Mouse (Mus musculus) right cerebral cortex, postnatal 36 days (tissue): ENCODE data around the gene Hist2h3c1.
"Not testable (repeated sequence)": the region's sequence is repeated elsewhere in the genome, so short reads cannot be mapped to it uniquely, and the experiment has no call there.

ENCODE experiments used
- DNase-seq, 2 experiments: peaks; one replicate each; pipeline ENCODE4 v3.0.0; 2022; ENCODE audit warnings: low spot score in 2 of 2, mixed read lengths in 1 of 2

Gene Hist2h3c1

GRCm38 (mm10) chr3:96246427-96246856 is at the start of gene Hist2h3c1:
TSS of gene Hist2h3c1 (plus strand) at chr3:96246685.
- not testable (repeated sequence) for DNase-seq

DNA sequence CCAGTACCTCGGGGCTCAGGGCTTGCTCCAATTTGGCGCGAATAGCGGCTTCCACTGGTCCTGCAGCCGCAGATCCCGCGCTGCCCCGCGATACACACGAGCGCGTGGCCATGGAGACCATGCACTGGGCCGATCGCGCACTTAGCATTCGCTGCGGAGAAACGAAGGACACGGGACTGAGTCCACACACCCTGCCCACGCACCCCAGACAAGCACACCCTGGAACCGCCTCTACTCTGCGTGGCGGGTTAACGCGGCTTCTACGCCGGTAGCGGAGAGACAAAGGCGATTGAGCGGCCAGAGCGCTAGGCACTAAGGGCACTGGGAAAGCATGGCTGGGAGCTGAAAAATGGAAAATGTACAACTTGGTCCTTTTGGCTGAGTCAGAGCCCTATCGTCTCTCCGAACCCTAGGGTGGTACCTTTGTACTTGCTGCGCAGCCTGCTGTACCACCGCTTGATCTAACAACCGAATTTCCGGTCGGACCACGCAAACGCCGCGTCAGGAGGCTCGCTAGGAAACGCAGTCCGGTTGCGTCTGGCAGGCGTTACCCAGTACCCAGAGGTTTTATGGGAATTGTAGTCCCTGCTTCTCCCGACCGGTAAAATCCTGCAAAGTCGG is 49.2 kb upstream of the Hist2h3c1 start:
- DNase-seq, result peak; percentile 92 to 94

DNA sequence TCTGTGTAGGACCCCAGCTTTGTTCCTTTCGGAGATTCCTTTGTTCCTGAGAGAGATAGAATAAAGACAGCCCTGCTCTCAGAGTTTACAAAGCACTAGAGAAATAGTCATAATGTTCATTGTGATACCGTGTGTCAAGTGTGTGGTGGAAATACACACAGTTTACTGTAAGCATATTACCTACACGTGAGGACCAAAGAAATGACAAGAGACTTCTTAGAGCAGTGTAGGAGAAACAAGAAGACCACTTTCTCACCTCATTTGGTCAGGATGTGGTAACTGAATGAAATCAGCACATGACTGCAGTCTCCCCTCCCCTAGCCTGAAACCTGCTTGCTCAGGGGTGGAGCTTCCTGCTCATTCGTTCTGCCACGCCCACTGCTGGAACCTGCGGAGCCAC is 48.3 kb upstream of the Hist2h3c1 start:
- DNase-seq, result no peak

DNA sequence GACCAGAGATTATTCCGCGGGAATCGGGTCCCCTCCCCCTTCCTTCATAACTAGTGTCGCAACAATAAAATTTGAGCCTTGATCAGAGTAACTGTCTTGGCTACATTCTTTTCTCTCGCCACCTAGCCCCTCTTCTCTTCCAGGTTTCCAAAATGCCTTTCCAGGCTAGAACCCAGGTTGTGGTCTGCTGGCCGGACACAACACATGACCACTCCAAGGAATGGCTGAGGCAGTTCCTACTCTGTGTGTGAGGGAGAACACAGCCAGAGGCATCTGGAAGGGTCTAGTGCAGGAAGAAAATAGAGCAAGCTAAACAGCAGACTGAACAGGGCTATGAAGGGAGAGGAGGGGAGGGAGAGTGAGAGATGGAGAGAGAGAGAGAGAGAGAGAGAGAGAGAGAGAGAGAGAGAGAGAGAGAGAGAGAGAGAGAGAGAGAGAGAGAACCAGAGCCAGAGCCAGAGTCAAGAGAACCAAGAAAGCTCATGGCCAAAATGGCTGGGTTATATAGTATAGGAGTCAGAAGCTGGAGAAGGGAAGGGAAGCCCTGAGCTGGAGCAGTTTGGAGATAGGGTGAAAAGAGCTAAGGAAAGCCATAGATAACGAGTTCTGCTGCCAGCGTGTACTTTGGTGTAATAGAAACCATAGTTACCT is 47.8 kb upstream of the Hist2h3c1 start:
- DNase-seq, result not testable (repeated sequence)

DNA sequence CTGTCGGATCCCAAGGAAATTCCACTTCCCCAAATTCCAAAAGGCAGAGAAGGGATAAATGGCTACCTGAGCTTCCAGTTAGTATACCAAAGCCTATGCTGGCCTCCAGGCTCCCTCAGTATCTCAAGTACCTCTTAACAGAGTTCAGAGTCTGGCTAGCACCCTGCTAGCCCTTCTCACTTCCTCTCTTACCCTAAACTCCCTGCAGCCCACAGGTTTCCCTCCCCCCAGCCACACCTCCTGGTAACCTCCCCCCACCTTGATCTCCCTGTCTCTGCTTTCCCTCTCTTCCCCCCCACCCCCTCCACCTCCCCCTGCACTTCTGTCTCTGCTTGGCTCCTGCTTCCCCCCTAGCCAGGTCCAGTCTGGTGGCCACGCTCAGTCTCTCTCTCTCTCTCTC is 46.8 kb upstream of the Hist2h3c1 start:
- no peak for DNase-seq

DNA sequence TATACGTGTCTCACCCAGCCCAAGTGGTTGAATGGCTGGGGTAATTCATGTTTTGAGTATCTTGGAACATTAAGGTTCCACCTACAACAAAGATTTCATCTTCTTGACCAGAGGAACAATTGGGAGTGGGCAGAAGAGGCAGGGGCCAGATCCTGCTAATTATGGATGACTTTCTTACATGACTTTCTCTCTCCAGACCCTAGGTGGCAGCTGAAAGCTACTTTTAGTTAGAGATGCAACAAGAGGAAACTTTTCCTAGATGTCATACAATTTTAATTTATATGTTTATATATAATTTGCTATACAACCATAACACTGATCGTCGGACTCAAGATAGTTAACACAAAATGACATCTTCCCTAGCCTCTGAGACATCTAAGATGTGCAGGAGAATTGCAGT is 38.7 kb upstream of the Hist2h3c1 start:
- DNase-seq, result no peak

GRCm38 (mm10) chr3:96209242-96209641 is 37.2 kb upstream of the Hist2h3c1 start:
- no peak for DNase-seq

DNA sequence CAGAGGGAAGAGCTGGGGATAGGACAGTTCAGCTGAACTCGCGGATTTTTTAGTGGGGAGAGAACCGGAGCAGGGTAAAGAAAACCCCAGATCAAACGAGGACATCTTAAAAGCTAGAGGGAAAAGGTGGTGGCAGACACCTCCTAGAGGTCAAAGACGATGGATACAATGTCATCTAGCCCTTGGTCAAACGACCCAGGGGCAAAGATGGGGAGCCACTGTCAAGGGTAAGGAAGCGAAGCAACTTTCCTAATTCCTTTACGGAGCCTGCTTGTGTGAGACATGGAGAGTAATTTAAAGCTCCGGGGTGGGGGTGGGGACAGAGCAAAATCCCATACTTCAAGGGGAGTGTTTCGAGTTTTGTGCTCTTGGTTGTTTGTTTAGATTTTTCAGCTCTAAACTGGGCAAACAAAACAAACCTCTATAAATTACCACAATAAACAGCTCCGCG is 27.3 kb upstream of the Hist2h3c1 start:
- DNase-seq, result no peak

GRCm38 (mm10) chr3:96219661-96220130 is 26.8 kb upstream of the Hist2h3c1 start, which contains the start of the genes Bola1 and Hist2h2ab:
TSS of gene Bola1 (minus strand) at chr3:96219709.
TSS of gene Hist2h2ab (plus strand) at chr3:96219865.
- peak; percentile 68 to 79 for DNase-seq

GRCm38 (mm10) chr3:96220131-96220764 is 26.2 kb upstream of the Hist2h3c1 start:
- not testable (repeated sequence) for DNase-seq

DNA sequence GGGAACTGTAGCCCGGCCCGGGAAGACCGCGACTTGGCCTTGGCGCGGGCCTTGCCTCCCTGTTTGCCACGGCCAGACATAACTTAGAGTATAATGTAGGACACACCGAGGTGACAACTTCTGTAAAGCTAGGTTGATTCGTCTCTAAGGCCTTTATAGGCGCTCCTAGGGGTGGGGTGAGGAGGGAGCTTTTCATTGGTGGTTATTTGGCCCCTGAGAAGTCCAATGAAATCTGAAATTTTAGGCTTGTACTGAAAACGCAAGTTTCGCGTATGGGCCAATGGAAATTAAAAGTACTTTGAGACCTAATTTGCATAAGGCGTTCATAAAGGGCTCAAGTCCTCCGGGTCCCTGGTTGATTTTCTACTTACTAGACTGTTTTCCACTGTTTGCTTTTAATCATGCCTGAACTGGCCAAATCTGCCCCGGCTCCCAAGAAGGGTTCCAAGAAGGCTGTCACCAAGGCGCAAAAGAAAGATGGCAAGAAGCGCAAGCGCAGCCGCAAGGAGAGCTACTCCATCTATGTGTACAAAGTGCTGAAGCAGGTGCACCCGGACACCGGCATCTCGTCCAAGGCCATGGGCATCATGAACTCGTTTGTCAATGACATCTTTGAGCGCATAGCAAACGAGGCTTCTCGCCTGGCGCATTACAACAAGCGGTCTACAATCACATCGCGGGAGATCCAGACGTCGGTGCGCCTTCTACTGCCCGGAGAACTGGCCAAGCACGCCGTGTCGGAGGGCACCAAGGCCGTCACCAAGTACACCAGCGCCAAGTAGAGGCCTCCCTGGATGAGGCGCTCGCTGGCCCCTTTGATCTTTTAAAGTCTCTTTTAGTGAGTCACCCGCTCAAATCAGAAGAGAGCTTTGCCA is 25.5 kb upstream of the Hist2h3c1 start, which contains the start of the genes Hist2h2ac and Hist2h2be:
Hist2h2ac (minus strand) TSS at position 116 of the 875 bp plus-strand sequence.
Hist2h2be (plus strand) TSS at position 355 of the 875 bp plus-strand sequence.
- peak; percentile 78 to 87 for DNase-seq

DNA sequence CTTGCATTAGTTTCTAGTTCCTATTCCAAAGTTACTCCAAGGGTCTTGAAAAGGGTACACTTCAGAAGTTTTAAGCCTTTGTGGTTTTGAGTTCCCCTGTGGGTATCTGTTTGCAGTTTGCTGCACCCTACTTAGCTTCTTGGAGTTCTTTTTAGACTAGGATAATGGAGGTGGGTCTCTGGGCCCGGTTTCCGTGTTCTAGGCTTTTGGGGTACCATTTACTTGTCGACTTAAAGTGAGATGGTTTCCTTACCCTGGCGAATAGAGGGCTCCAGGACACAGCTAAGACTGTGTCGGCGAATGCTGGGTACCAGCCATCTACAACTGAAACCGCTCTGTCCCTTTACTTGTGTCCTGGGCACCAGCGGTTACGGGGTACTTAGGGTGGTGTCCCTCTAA is 24.8 kb upstream of the Hist2h3c1 start:
- no peak for DNase-seq

DNA sequence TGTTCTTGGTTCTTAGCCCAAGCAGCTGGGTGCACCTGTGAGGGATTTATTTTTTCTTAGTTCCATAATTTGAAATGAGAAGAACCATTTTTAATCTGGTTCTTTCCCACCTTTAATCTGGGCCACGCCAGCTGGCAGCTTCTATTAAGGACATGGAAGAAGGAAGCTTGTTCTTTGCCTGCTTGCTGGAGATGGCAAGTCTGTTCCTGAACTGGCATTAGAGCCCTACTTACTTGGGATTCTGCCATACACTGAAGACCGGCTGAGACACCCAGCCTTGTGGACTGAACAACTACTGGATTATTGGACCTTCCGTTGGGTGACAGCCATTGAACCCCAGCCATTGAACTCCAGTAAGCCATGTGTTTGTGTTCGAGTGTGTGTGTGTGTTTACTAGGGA is 23.7 kb upstream of the Hist2h3c1 start:
- no peak for DNase-seq

DNA sequence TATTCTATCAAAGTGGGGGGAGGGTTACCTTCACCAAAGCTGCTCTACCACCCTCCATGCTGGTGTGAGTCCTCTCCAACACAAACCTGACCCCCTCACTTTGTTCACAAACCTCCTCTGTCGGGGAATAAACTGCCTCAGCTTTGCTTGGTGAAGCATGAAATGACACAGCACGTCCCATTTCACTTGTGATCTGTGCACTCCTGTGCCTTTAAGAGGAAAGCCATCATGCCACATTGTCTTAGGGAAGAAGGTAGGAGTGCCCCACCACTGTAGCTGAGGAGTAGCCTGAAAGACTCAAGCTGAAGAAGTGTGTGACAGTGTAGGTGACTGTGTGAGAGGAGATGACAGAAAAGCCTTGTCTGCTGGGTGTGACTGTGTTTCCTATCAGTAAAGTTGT is 21.1 kb upstream of the Hist2h3c1 start:
- no peak for DNase-seq

DNA sequence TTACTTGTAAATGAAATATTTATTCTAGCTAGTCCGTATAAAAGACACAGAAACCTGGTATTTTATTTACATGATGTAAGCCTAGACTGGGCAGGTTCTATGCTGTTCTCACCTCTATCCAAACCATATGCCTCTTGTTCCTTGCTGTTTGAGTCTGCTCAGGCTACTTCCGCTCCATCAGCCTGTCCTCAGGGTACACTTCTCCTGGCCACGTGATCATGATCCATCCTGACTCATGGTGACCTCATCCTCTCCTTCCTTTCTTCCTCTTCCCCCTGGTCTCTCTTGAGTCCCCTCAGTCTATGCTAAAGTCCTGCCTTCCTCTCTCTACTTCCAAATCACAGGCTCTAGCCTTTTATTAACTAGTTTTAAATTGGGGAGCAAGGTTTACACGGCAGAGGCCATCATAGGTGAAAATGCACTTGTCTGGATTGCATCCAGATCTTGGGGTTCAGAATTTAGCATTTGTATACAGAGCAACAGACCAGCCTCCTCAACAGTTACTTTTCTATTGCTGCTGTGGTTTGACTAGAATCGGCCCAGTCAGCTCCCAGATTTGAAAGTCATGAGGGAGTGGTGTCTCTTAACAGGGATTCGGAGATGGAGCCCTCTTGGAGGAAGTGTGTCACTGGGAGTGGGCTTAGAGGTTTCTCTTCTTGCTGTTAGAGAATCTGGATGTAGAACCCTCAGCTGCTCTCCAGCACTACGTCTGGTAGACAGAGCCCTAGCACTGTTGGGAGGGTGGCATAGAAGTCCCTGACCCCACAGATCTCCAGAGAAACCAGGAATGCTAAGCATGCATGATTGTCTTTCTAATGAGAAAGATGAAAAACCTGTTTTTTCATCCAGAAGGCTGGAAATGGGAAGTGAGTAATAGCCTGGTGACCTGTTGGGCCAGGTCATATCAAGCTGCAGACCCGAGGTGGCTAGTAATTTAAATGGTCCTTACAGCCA is 19.5 kb upstream of the Hist2h3c1 start:
- no peak for DNase-seq

- DNase-seq, result no peak
These were observed 17.7 kb upstream of the Hist2h3c1 start for GRCm38 (mm10) chr3:96228828-96229227.

DNA sequence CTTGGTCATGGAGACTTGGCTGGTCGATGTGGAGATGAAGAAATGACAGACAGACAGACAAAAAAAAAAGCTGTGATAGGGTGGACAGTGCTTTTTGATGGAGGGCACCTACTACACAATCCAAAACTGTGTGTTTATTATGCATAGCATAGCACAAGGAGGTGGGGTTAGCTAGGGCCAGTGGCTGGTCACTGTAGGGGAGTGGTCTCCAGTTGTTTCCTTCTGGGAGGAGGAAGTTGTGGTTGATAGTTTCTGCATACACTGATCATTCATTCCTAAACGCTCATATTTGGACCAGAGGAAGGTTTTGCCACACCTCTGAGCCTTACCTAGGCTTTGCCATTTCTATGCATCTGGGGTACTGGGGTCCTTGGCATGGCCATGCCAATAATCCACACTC is 16.1 kb upstream of the Hist2h3c1 start:
- DNase-seq, result no peak

DNA sequence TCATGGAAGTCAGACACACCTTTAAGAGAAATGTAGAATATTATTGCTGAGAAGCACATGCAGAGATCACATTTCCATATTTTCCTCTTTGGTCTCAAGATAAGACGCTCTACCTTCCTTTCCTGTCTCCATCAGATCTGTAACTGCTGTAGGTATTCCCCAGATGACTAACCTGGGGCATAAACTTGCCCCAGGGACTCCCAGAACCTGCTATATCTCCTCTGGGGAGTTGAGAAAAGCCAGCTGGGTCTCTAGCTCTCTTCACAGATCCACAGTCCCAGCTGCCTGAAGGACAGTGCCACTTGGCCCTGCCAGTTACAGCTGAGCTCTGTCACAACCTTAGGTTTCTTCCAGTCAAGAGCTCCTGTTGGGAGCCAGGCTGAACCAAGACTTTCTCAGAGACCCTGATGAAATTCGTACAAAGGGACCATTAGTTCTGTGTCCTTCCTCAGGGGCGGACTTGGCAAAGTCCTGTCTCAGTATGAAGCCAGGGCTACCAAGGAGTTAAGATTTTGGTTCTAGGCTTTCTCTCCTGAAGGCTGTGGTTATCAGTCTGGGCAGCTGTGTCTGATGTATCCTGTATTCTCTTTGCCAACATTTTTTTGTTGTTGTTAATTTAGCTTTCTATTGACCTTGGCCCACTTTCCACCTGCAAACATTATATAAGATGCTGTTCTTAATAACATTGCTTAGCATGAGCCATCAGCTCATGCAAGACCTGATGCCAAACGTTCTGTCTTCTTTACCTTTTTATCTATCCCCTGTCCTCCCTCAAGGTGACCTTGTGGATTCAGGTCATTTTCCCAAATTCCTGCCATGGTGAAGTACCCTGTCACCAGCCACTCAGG is 15.4 kb upstream of the Hist2h3c1 start:
- no peak for DNase-seq

GRCm38 (mm10) chr3:96231758-96232120 is 14.7 kb upstream of the Hist2h3c1 start:
- DNase-seq, result no peak
